Mouse (Mus musculus): ENCODE measurements at regions not wholly inside any gene's neighbourhood (a gene's known extent, or its start where the extent isn't known, plus 50 kb on each side); places are given as distances from the start of the nearest gene placed in this dataset.

- DNase-seq (ENCODE audit: low read depth, low spot score) = no peak
These were observed 79.6 kb upstream of the Foxn3 start for GRCm38 (mm10) chr12:99643016-99643415.

- no peak for DNase-seq (ENCODE audit: low read depth, low spot score)
These were observed 78.9 kb upstream of the Foxn3 start for GRCm38 (mm10) chr12:99642131-99642895.

GRCm38 (mm10) chr12:99641278-99641677 lies 77.9 kb upstream of the Foxn3 start:
- no peak for DNase-seq (ENCODE audit: low read depth, low spot score)

GRCm38 (mm10) chr12:99640214-99641151 lies 77.1 kb upstream of the Foxn3 start:
- peak; percentile 9 for DNase-seq (ENCODE audit: low read depth, low spot score)

DNA sequence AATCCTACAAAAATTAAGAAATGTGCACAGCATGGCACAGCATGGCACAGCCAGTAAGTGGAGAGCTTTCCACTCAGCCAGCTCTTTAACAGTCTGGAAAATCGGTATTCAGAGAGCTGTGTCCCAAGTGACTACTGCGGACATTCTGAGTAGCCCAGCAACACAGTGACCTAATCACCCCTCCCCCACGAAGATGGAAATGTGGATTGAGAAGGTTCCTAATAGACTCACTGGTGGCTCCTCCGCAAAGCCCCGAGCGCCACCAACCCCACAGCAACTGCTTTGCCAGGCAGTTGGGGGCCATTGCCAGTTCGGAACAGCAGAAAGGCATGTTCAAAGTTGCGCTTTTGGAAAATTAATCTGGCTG lies 76.4 kb upstream of the Foxn3 start:
- peak; percentile 32 for DNase-seq (ENCODE audit: low read depth, low spot score)

GRCm38 (mm10) chr12:99639118-99639517 lies 75.7 kb upstream of the Foxn3 start:
- DNase-seq (ENCODE audit: low read depth, low spot score) = no peak

- no peak for DNase-seq (ENCODE audit: low read depth, low spot score)
These were observed 74.6 kb upstream of the Foxn3 start for GRCm38 (mm10) chr12:99637986-99638385.

DNA sequence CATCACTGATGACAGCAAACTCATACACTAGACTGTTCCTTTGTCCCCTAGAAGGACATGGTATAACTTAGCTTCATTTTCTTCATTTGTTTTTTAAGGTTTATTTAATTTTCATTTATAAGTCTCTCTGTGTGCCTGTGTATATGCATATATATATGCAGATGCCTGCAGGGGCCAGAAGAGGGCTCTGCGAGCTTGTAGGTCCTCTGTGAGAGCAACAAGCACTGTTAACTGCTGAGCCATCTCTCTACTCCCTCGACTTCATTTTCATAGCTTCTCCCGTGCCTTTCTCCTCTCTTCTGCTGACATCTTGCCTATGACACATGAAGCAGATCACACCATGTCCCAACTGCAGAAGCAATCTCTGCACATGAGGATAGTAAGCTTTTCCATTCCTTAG lies 72.9 kb upstream of the Foxn3 start:
- no peak for DNase-seq (ENCODE audit: low read depth, low spot score)

- no peak for DNase-seq (ENCODE audit: low read depth, low spot score)
These were observed 72.0 kb upstream of the Foxn3 start for GRCm38 (mm10) chr12:99635361-99635760.

DNA sequence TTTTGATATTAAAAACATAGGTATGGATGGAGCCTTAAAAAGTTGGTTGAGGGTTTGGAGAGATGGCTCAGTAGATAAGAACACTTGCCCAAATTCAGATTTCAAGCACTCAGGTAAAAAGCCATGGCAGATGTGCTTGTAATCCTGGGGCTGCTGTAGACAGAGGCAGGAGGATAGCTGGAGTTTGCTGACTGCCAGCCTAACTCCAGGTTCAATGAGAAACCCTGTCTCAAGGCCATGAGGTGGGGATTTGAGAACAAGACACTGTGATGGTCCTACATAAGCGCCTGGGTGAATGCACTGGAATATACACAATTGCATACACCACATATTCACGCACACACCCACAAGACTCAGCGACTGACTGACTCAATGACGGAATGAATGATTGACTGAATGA lies 71.3 kb upstream of the Foxn3 start:
- DNase-seq (ENCODE audit: low read depth, low spot score) = no peak

DNA sequence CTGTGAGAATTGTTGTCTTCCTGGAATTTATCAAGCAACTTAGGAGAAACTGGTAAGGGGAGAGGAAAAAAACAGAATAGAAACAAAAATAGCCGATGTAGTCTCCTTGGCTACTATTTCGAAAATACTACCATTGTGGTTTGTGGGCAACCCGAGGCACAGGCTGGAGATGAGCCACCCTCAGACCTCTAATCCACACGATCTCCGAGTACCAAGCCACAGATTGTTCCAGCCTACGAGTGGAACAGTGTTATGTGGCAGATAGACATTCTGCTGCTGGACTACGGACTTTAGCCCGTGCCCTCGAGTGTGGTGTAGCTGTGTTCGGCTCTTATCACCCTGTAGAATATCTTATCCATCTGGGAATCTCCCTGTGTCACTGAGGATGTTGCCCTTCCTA lies 70.3 kb upstream of the Foxn3 start:
- DNase-seq (ENCODE audit: low read depth, low spot score) = no peak

- no peak for DNase-seq (ENCODE audit: low read depth, low spot score)
These were observed 69.6 kb upstream of the Foxn3 start for GRCm38 (mm10) chr12:99632988-99633387.

DNA sequence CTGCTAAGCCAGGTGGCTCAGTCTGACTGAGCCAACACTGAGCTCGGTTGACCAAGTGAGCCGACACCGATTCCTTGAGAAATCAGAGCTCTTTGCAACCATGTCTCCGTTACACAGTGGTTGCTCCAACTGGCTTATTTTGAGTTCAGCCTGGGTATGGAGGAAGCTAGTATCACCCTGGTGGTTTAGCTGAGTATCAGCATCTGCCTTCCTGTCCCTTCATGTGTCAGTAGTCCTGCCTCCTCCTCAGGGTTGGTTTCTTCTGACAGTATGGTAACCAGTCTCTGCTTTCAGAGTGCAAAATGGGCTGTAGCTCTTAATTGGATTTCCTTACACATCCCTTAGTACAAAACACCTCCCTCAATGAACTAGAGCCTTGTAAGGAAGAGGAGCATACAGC lies 66.2 kb upstream of the Foxn3 start:
- no peak for DNase-seq (ENCODE audit: low read depth, low spot score)

DNA sequence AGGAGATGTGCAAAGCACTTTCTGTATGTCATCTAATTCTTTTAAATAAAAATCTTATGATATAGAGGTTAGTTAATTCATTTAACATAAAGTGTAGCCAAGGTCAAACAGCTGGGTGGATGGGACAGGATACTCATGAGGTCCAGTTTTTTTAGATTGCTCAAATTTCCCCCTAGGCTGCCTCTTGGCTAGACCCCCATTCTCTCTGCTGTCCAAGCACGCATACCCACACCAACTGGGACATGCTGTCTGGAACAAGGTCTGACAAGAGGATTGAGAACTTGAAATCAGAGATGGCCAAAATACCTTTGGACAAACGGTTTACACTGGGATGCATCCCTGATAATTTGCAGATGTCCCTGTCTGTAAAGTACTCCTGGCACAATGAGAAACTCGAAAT lies 65.0 kb upstream of the Foxn3 start:
- no peak for DNase-seq (ENCODE audit: low read depth, low spot score)

- DNase-seq (ENCODE audit: low read depth, low spot score) = peak; percentile 82
These were observed 64.5 kb upstream of the Foxn3 start for GRCm38 (mm10) chr12:99627898-99628231.

- DNase-seq (ENCODE audit: low read depth, low spot score) = no peak
These were observed 64.0 kb upstream of the Foxn3 start for GRCm38 (mm10) chr12:99627201-99627897.

GRCm38 (mm10) chr12:99626147-99626546 lies 62.8 kb upstream of the Foxn3 start:
- no peak for DNase-seq (ENCODE audit: low read depth, low spot score)

DNA sequence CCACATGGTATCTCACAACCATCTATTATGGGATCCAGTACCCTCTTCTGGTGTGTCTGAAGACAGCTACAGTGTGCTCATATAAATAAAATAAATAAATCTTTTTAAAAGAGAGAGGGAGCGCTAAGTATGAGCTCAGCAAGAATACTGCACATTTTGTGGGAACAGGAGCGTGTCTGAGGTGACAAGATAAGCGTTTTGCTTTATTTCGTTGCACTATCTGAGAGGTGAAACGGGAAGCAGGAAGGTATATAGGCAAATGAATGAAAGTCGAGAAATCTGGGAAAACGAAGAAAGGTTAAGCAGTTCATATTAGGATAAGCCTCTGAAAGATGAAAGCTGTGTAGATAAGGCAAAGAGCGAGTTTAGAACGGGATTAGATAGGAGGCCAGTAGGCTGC lies 61.7 kb upstream of the Foxn3 start:
- no peak for DNase-seq (ENCODE audit: low read depth, low spot score)

DNA sequence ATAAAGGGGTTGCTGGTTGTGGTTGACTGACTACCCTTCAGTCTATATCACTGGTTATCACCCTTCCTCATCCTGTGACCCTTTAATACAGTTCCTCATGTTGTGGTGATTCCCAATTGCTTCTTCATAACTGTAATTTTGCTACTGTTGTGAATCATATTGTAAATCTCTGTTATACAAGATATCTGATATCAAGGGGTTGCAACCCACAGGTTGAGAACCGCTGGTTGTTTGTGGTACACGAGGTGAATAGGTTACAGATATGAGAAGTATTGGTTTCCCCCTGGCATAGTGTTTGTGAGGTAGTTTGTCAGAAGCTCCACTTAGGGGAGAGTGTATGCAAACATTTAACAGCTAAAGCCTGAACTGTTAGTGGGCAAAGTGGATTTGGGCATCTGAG lies 58.9 kb upstream of the Foxn3 start:
- no peak for DNase-seq (ENCODE audit: low read depth, low spot score)

GRCm38 (mm10) chr12:99617241-99617804 lies 53.9 kb upstream of the Foxn3 start:
- no peak for DNase-seq (ENCODE audit: low read depth, low spot score)

DNA sequence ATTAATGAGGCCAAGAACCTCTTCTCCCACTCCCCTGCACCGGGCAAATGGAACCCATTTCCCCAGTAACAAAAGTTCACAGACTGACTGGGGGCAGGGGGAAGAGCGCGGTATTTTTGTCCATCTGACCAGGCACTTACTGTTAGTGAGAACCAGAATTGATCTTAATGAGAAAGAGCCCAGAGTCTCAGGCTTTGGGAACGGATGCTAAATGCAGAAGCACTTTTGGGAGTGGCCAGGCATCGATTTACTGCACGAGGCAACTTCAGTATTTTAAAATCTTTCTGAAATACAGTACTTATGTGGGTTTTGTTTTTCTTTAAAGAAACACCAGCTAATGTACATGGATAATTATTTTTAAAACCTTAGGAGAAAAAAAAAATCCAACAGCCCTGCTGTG lies 51.0 kb upstream of the Foxn3 start:
- no peak for DNase-seq (ENCODE audit: low read depth, low spot score)
